Mouse (Mus musculus) stomach, embryonic 14.5 days (tissue): ENCODE data around the gene Map7. TPM values are rescaled to one million over a fixed set of nuclear protein-coding genes. Genes with fewer than 3 reads are reported as not detected.

Experiments
- ATAC-seq: fragments of 200-750 bp; cut with Nextera tagmentation; 2 replicates; pipeline ENCODE4 v1.8.0; 2017; ENCODE audit warnings: low read depth, moderate TSS enrichment; ENCODE audit not compliant: insufficient number of reproducible peaks, insufficient read depth, low FRiP score
- H3K27ac ChIP-seq: fragments of 300-500 bp; sonication (generic); 2 replicates; pipeline ENCODE4 v1.5.1; 2014; ENCODE audit warnings: mild to moderate bottlenecking, low read length, moderate library complexity, mixed read lengths
- H3K27me3 ChIP-seq: fragments of 300-500 bp; sonication (generic); 2 replicates; pipeline ENCODE4 v1.6.1; 2014; ENCODE audit warnings: low read length, control low read depth, mixed read lengths; ENCODE audit not compliant: control insufficient read depth, insufficient read depth
- H3K36me3 ChIP-seq: fragments of 300-500 bp; sonication (generic); 2 replicates; pipeline ENCODE4 v1.6.1; 2014; ENCODE audit warnings: mild to moderate bottlenecking, control low read depth, low read length, moderate library complexity, mixed read lengths; ENCODE audit not compliant: control insufficient read depth, insufficient read depth
- H3K4me1 ChIP-seq: fragments of 300-500 bp; sonication (generic); 2 replicates; pipeline ENCODE4 v1.6.1; 2014; ENCODE audit warnings: low read length, control low read depth, mixed read lengths; ENCODE audit not compliant: control insufficient read depth, insufficient read depth
- H3K4me2 ChIP-seq: fragments of 300-500 bp; sonication (generic); replicated peaks from 2 replicates; pipeline ENCODE4 v1.6.1; 2014; ENCODE audit warnings: low read depth, low read length, control low read depth
- H3K4me3 ChIP-seq: fragments of 300-500 bp; sonication (generic); 2 replicates; pipeline ENCODE4 v1.5.1; 2014; ENCODE audit warnings: low read depth, low read length, control low read depth
- H3K9ac ChIP-seq: fragments of 300-500 bp; sonication (generic); replicated peaks from 2 replicates; pipeline ENCODE4 v1.6.1; 2014; ENCODE audit warnings: low read depth, mild to moderate bottlenecking, control low read depth, low read length, moderate library complexity, mixed read lengths
- H3K9me3 ChIP-seq: fragments of 300-500 bp; sonication (generic); 2 replicates; pipeline ENCODE4 v1.6.1; 2016; ENCODE audit warnings: low read depth, low read length, control low read depth; ENCODE audit not compliant: control insufficient read depth
- WGBS: fragments of 180-500 bp; shearing (Covaris S2); extraction: QIAGEN DNeasy Blood & Tissue Kit; methylation state at CpG from one replicate; pipeline ENCODE4 v1.1.7; 2014; 5-methylcytosine and 5-hydroxymethylcytosine counted together
- polyA plus RNA-seq: library from polyadenylated mRNA; unstranded; fragments of >200 nt; fragmentation: Nextera tagmentation; extraction: Ambion mirVana; gene quantifications from 2 replicates; pipeline ENCODE4 v1.2.1, GENCODE M21; 2014

Map7 gene
- polyA plus RNA-seq, 1 experiment from 2014 or later, result 12.0 TPM

DNA sequence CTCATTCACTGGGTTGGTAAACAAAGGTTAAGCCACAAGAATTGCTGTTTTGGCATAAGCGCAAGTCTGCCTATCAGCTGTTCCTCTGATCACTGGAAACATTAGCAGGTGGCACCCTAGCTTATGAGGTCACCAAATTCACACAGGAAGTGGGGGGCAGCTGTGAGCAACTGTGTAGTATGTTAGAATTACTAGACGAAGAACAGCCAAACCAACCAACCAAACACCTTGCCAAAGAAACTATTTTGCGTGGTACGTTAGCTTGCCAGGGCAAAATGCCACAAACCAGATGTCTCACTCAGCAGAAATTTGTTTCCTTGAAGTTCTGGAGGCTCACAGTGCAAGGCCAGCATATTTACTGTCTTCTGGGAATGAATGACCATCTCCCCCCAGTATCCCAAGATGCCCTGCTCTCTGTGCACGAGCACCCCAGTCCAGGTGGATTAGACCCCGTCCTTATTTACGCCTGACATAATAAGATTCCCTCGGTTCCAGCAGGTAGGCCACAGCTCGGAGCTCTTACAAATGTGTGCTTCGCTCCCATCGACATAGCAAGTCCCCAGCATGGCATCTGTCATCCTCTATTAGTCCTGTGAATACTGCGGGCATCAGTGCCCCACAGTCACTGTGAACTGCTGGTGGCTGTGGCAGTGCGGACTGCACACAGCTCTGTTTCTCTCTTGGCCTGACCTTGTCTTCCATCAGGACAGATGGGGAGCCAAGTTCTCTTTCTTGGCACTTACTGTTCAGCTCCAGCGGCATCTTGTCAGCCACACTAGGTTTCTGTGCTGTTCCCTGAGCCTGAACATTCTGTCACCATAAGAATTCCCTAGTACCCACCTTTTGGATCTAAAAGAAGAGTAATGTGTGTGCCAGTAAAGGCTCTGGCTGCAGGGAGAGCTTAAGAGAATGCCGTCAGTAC, 28.5 kb upstream of the Map7 start:
- no peaks in the 10 kb centered on the region for H3K27me3 ChIP-seq
- H3K4me1 ChIP-seq, result no peaks in the 10 kb centered on the region
- H3K9ac ChIP-seq, result no peak overlapping the region
- H3K4me2 ChIP-seq, result no peak overlapping the region
- no peak overlapping the region for H3K4me3 ChIP-seq
- H3K27ac ChIP-seq, result no peak overlapping the region
- ATAC-seq, result no peak
- 89% methylated on average over 15 of the region's 15 CpGs for whole genome bisulfite sequencing
- no peaks in the 10 kb centered on the region for H3K9me3 ChIP-seq
- H3K36me3 ChIP-seq, result no peaks in the 10 kb centered on the region; the same call in 1 of the 2 replicates

DNA sequence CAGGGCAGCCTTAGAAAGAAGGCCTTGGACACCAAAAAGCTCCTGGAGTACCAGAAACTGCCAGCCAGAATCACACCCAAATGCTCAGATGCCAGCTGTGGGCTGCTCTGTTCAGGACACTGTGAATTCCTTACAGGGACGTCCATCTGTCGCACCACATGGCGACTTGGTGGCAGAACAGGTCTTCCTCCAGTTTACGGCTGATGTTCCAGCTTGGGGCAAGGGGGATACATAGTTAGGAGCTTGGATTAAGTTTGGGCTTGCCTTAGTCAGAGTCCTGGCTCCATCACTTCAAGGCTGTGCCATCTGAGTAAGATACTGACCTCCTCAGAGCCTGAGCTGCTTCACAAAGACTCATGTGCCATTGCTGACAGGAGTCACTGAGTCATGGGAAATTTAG, 26.3 kb upstream of the Map7 start:
- no peak overlapping the region for H3K4me2 ChIP-seq
- no peaks in the 10 kb centered on the region; the same call in none of the 2 replicates for H3K36me3 ChIP-seq
- 87% methylated on average over 4 of the region's 4 CpGs for WGBS
- H3K9ac ChIP-seq, result no peak overlapping the region
- H3K4me3 ChIP-seq, result no peak overlapping the region
- H3K4me1 ChIP-seq, result no peaks in the 10 kb centered on the region
- ATAC-seq, result no peak
- no peaks in the 10 kb centered on the region for H3K9me3 ChIP-seq
- no peak overlapping the region for H3K27ac ChIP-seq
- no peaks in the 10 kb centered on the region for H3K27me3 ChIP-seq

DNA sequence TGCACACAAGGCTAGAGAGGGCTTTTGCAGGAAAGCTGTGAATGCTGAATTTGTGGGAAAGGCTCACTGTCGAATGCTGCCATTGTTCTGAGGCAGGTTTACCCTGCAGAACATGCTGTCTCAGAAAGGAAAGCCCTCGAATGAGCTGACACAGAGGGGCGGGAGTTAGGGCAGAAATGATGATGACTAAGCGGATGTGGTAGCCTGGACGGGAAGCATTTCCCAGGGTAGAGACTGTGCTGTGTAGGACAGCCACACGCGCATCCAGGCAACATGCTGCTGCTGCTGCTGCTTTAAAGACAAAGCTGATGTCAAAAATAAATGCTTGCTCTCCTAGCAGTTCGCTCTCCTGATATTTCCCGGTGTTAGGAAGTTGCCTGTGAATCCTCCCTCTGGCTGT, 24.9 kb upstream of the Map7 start:
- ATAC-seq, result 0 out of 2 replicates have a peak, but pooled peaks have one; percentile 28
- WGBS, result 50% methylated on average over 9 of the region's 9 CpGs
- no peak overlapping the region for H3K4me2 ChIP-seq
- no peak overlapping the region for H3K4me3 ChIP-seq
- H3K27ac ChIP-seq, result no peak overlapping the region
- no peaks in the 10 kb centered on the region for H3K27me3 ChIP-seq
- H3K4me1 ChIP-seq, result no peaks in the 10 kb centered on the region
- no peaks in the 10 kb centered on the region; the same call in none of the 2 replicates for H3K36me3 ChIP-seq
- H3K9ac ChIP-seq, result no peak overlapping the region
- H3K9me3 ChIP-seq, result no peaks in the 10 kb centered on the region

DNA sequence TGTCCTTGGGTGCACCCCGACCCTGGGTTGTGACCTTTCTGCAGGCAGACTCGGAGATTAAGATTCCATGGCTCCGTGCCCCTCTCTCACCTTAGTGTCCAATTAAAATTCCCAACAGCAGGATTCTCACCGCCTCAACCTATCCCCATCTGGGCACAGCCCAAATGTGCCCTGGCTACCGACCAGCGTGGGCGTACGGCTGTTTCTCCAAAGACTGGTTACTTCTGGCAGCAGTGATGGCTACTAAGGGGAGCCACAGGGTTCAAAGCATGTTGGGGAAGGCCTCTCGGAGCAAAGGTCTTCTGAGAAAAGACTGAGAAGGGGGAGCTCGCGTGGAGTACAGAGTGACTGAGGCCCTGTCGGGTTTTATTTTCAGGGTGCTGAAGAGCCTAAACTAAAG, 23.7 kb upstream of the Map7 start:
- 89% methylated on average over 12 of the region's 12 CpGs for WGBS
- Histone ChIP-seq H3K36me3 (no peaks in the 10 kb centered on the region; the same call in none of the 2 replicates), H3K4me2 (no peak overlapping the region), H3K4me3 (no peak overlapping the region), H3K27ac (no peak overlapping the region), H3K9me3 (no peaks in the 10 kb centered on the region), H3K27me3 (no peaks in the 10 kb centered on the region), H3K9ac (no peak overlapping the region), H3K4me1 (no peaks in the 10 kb centered on the region)
- ATAC-seq, result no peak

DNA sequence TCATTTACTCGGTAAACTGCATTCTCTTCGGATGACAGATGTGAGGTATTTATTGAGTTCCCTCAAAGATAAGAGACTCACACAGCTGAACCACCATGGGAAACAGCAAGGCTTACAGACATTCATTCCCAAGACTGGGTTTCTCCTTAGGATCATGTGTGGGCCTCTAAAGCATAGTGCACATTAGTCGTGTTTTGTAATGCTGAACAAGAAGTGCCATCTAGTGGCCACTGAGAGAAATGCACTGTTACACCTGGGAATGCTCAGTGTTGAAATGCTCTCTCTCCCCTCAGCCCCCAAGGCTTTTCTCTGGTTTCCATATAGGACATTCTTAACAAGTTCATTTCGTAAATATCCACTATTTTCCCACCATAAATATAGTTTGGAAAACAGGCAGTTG, 23.0 kb upstream of the Map7 start:
- Histone ChIP-seq H3K4me2 (no peak overlapping the region), H3K4me1 (no peaks in the 10 kb centered on the region), H3K9me3 (no peaks in the 10 kb centered on the region), H3K36me3 (no peaks in the 10 kb centered on the region; the same call in 1 of the 2 replicates), H3K9ac (no peak overlapping the region), H3K27me3 (no peaks in the 10 kb centered on the region), H3K27ac (no peak overlapping the region), H3K4me3 (no peak overlapping the region)
- peak; percentile 49; the same call in 1 of the 2 replicates for ATAC-seq
- WGBS, result 48% methylated on average over 4 of the region's 4 CpGs

DNA sequence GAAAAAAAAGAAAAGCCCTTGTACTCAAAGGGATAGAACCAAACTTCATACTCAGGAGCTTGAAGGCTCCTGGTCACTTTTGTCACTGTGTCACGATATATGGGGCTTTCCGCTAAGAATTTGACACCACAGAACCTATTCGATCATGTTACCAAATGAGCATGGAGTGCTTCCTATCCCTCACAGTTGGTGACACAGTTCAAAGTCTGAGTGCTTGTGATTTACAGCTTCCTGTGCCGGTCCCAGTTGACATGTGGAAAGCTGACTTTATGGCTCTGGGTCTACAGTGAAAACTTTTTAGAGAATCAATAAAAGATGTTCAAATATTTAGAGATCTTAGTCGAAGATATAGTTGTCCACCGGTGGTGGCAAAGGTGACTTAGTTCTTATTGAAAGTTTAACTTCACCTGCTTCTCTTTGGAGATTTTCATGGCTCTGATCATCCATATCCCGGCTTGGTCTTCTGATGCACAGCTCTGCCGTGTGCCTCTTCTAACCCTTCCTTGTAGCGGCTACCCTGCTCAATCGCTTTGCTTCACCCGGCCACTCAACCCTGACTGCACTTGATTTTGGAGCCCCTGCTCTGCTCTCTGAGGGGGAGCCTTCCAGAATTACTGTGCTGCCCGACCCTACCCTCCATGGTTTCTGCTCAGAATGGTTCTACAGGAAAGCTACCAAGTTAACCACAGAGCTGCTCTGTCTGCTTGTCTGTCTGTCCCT, 15.2 kb upstream of the Map7 start:
- ATAC-seq, result no peak
- no peaks in the 10 kb centered on the region for H3K27me3 ChIP-seq
- no peak overlapping the region for H3K27ac ChIP-seq
- H3K9ac ChIP-seq, result no peak overlapping the region
- no peaks in the 10 kb centered on the region for H3K9me3 ChIP-seq
- 83% methylated on average over 12 of the region's 12 CpGs for WGBS
- H3K4me1 ChIP-seq, result no peaks in the 10 kb centered on the region
- peaks cover 5% of the 10 kb centered on the region for H3K36me3 ChIP-seq
- no peak overlapping the region for H3K4me2 ChIP-seq
- no peak overlapping the region for H3K4me3 ChIP-seq

DNA sequence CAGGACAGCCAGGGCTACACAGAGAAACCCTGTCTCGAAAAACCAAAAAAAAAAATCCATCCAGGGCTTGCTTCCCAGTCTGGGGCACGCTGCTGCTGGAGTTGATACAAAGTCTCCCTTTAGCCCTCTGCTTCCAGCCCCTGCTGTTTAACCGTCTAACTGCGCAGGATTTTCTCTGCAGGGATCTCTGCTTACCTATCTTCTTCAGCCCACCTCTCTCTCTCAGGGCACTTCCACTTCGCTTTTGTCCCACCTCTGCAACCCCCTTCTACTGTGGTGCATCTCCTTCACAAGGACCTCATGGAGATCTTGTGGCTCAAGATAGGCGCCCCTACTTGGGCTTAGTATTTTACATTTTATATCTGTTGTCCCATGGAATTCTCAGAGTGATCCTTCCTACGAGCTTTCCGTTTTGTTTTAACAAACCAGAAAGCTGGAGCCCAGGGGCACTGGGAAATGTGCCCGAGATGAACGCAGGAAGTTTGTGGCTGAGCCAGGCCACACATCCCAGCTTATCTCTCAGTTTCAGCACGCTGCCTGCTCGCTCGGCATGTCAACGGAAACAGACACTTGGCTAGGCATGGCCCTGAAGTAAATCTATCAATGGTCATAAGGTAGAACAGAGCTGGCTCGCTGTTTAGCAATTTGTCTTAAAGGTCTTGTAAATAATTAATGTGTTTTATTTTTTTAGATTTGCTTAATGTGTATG, 12.8 kb upstream of the Map7 start:
- Histone ChIP-seq H3K4me2 (no peak overlapping the region), H3K27me3 (no peaks in the 10 kb centered on the region), H3K27ac (no peak overlapping the region), H3K9ac (no peak overlapping the region), H3K36me3 (peaks cover 5% of the 10 kb centered on the region), H3K4me3 (no peak overlapping the region), H3K4me1 (no peaks in the 10 kb centered on the region), H3K9me3 (no peaks in the 10 kb centered on the region)
- 78% methylated on average over 15 of the region's 15 CpGs for WGBS
- ATAC-seq, result no peak

DNA sequence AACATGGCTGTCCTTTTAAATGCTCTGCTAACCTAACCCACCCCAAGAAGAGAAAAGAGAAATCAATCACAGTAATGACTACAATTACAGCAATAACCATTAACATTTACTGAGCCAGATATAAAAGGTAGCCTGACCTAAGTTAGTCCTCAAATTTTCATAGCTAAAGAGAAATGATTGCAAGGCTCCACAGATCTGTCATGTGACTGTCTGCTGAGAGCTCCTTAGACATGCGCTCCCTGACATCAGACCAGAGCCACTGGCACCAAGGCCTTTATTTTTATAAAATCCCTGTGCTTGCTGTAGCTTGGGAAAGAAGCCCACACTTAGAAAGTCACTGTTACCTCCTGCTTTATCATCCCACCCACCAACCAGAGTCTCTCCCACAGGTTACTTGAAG, 11.8 kb upstream of the Map7 start:
- ATAC-seq, result no peak
- Histone ChIP-seq H3K4me3 (no peak overlapping the region), H3K9me3 (no peaks in the 10 kb centered on the region), H3K27me3 (no peaks in the 10 kb centered on the region), H3K36me3 (peaks cover 5% of the 10 kb centered on the region), H3K4me2 (no peak overlapping the region), H3K9ac (no peak overlapping the region), H3K4me1 (no peaks in the 10 kb centered on the region), H3K27ac (no peak overlapping the region)
- 96% methylated on average over 1 of the region's 1 CpGs for WGBS
